Mouse (Mus musculus): ENCODE data around the gene Olfr483. TPM values are rescaled to one million over a fixed set of nuclear protein-coding genes. Genes with fewer than 3 reads are reported as not detected.

The Olfr483 gene
- polyA plus RNA-seq (2014; fragmentation: Nextera tagmentation; extraction: Ambion mirVana) = not detected in 2 replicates

DNA sequence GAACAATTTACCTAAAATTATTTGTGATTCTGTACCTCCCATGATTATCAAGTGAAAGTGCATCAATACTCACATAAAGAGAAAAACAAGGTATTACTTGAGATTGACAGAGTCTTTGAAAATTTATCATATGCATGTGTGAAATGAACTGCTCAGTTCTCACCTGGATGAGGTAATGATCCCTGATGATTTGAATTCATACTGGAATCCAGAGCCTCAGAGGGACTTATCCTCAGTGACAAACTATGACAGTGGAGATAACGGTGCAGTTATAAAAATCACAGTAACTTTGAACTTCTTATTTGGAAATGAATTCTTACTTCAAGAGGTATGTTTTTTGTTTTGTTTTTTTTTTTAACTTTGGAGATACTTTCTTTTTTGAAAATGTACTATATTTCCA lies at the start of gene Olfr483:
Gene Olfr483 (plus strand): TSS at position 301 of the 400 bp plus-strand sequence.
- no peak within 1 kb of the TSS for H3K4me2 ChIP-seq (ENCODE audit: low read depth, low read length)
- no peaks in the 10 kb centered on the region for H3K27me3 ChIP-seq (ENCODE audit: control insufficient read depth, insufficient read depth, low read length)
- 87% methylated on average over 1 of the region's 1 CpGs for WGBS
- ATAC-seq (ENCODE audit: low read depth) = no peak
- no peak within 1 kb of the TSS for H3K4me3 ChIP-seq (ENCODE audit: low read depth, low read length)
- H3K4me1 ChIP-seq (ENCODE audit: control insufficient read depth, insufficient read depth, low read length) = no peaks in the 10 kb centered on the region
- H3K27ac ChIP-seq (ENCODE audit: low read depth, low read length) = no peak within 1 kb of the TSS
- H3K36me3 ChIP-seq (ENCODE audit: control insufficient read depth, insufficient read depth, low read length) = no peaks in the 10 kb centered on the region
- no peaks in the 10 kb centered on the region for H3K9me3 ChIP-seq (ENCODE audit: control insufficient read depth, low read length)
- H3K9ac ChIP-seq (replicated peaks; ENCODE audit: low read depth, low read length) = no peak within 1 kb of the TSS

DNA sequence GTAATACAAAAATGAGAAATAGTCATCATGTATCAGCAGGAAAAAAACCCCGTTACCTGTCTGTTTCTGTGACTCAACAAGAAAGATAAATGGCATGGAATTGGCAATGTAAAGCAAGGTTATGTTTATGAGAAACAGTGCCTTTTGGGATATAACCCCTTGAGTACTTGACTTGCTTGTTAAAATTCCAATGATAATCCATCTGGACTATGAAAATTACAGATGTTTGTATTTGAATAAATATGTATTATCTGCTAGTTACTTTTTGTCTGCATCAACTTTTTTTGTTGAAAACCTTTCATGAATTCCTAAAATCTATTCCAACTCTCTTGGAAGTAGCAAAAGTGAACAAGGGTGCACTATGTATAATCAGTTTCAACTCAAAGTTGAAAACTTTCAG lies 33.4 kb upstream of the Olfr483 start, which contains the start of gene Olfr480:
Gene Olfr480 (minus strand): TSS at position 101 of the 400 bp plus-strand sequence.
- 92% methylated on average over 1 of the region's 1 CpGs for WGBS
- Histone ChIP-seq H3K9ac (replicated peaks; ENCODE audit: low read depth, low read length) (no peak within 1 kb of the TSS), H3K36me3 (ENCODE audit: control insufficient read depth, insufficient read depth, low read length) (no peaks in the 10 kb centered on the region), H3K9me3 (ENCODE audit: control insufficient read depth, low read length) (no peaks in the 10 kb centered on the region), H3K27ac (ENCODE audit: low read depth, low read length) (no peak within 1 kb of the TSS), H3K4me3 (ENCODE audit: low read depth, low read length) (no peak within 1 kb of the TSS), H3K27me3 (ENCODE audit: control insufficient read depth, insufficient read depth, low read length) (no peaks in the 10 kb centered on the region), H3K4me2 (ENCODE audit: low read depth, low read length) (no peak within 1 kb of the TSS), H3K4me1 (ENCODE audit: control insufficient read depth, insufficient read depth, low read length) (no peaks in the 10 kb centered on the region)
- ATAC-seq (ENCODE audit: low read depth) = no peak

- ATAC-seq (ENCODE audit: low read depth) = no peak
- no peaks in the 10 kb centered on the region for H3K27me3 ChIP-seq (ENCODE audit: control insufficient read depth, insufficient read depth, low read length)
- H3K9me3 ChIP-seq (ENCODE audit: control insufficient read depth, low read length) = no peaks in the 10 kb centered on the region
- H3K27ac ChIP-seq (ENCODE audit: low read depth, low read length) = no peak within 1 kb of the TSS
- H3K4me2 ChIP-seq (ENCODE audit: low read depth, low read length) = no peak within 1 kb of the TSS
- no peak within 1 kb of the TSS for H3K4me3 ChIP-seq (ENCODE audit: low read depth, low read length)
- no peak within 1 kb of the TSS for H3K9ac ChIP-seq (replicated peaks; ENCODE audit: low read depth, low read length)
- no peaks in the 10 kb centered on the region for H3K36me3 ChIP-seq (ENCODE audit: control insufficient read depth, insufficient read depth, low read length)
- no peaks in the 10 kb centered on the region for H3K4me1 ChIP-seq (ENCODE audit: control insufficient read depth, insufficient read depth, low read length)
These were observed 21.1 kb upstream of the Olfr483 start, which contains the start of gene Olfr481 for GRCm38 (mm10) chr7:108079555-108079954. Gene Olfr481 (plus strand): TSS chr7:108079855.

GRCm38 (mm10) chr7:108097486-108097885 lies 3.2 kb upstream of the Olfr483 start, which contains the start of gene Olfr482:
Gene Olfr482 (minus strand): TSS chr7:108097586.
- Histone ChIP-seq H3K9ac (replicated peaks; ENCODE audit: low read depth, low read length) (no peak within 1 kb of the TSS), H3K27me3 (ENCODE audit: control insufficient read depth, insufficient read depth, low read length) (no peaks in the 10 kb centered on the region), H3K27ac (ENCODE audit: low read depth, low read length) (no peak within 1 kb of the TSS), H3K36me3 (ENCODE audit: control insufficient read depth, insufficient read depth, low read length) (no peaks in the 10 kb centered on the region), H3K4me1 (ENCODE audit: control insufficient read depth, insufficient read depth, low read length) (no peaks in the 10 kb centered on the region), H3K4me3 (ENCODE audit: low read depth, low read length) (no peak within 1 kb of the TSS), H3K4me2 (ENCODE audit: low read depth, low read length) (no peak within 1 kb of the TSS), H3K9me3 (ENCODE audit: control insufficient read depth, low read length) (no peaks in the 10 kb centered on the region)
- WGBS = 73% methylated on average over 1 of the region's 1 CpGs
- no peak for ATAC-seq (ENCODE audit: low read depth)

- Histone ChIP-seq H3K4me2 (ENCODE audit: low read depth, low read length) (no peak overlapping the region), H3K4me1 (ENCODE audit: control insufficient read depth, insufficient read depth, low read length) (no peaks in the 10 kb centered on the region), H3K9ac (replicated peaks; ENCODE audit: low read depth, low read length) (no peak overlapping the region), H3K27me3 (ENCODE audit: control insufficient read depth, insufficient read depth, low read length) (no peaks in the 10 kb centered on the region), H3K27ac (ENCODE audit: low read depth, low read length) (no peak overlapping the region), H3K36me3 (ENCODE audit: control insufficient read depth, insufficient read depth, low read length) (no peaks in the 10 kb centered on the region), H3K4me3 (ENCODE audit: low read depth, low read length) (no peak overlapping the region), H3K9me3 (ENCODE audit: control insufficient read depth, low read length) (no peaks in the 10 kb centered on the region)
- ATAC-seq (ENCODE audit: low read depth) = no peak
- WGBS = 5% methylated on average over 1 of the region's 1 CpGs
These were observed 20.0 kb downstream of the Olfr483 start for GRCm38 (mm10) chr7:108120681-108121080.

GRCm38 (mm10) chr7:108121416-108121815 lies 20.8 kb downstream of the Olfr483 start:
- Histone ChIP-seq H3K4me2 (ENCODE audit: low read depth, low read length) (no peak overlapping the region), H3K9ac (replicated peaks; ENCODE audit: low read depth, low read length) (no peak overlapping the region), H3K27ac (ENCODE audit: low read depth, low read length) (no peak overlapping the region), H3K9me3 (ENCODE audit: control insufficient read depth, low read length) (no peaks in the 10 kb centered on the region), H3K4me1 (ENCODE audit: control insufficient read depth, insufficient read depth, low read length) (no peaks in the 10 kb centered on the region), H3K27me3 (ENCODE audit: control insufficient read depth, insufficient read depth, low read length) (no peaks in the 10 kb centered on the region), H3K4me3 (ENCODE audit: low read depth, low read length) (no peak overlapping the region), H3K36me3 (ENCODE audit: control insufficient read depth, insufficient read depth, low read length) (no peaks in the 10 kb centered on the region)
- no peak for ATAC-seq (ENCODE audit: low read depth)
- 67% methylated on average over 1 of the region's 1 CpGs for WGBS

DNA sequence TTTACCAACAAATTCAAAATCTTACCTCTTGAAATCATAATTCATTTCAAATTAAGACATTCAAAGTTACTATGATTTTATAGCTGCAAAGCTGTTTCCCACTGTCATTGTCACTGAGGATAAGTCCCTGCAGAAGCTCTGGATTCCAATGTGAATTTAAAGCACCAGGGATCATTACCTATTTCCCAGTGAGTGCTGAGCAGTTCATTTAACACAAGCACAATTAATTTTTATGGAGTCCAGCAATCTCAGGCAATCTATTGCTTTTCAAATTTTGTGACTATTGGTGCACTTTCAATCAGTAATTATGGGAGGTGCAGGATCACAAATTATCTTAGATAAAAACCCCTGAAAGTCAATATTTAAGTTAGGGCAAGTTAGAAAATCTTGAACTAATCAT lies 26.7 kb downstream of the Olfr483 start, which contains the start of gene Olfr484:
Gene Olfr484 (minus strand): TSS at position 101 of the 400 bp plus-strand sequence.
- H3K4me1 ChIP-seq (ENCODE audit: control insufficient read depth, insufficient read depth, low read length) = no peaks in the 10 kb centered on the region
- ATAC-seq (ENCODE audit: low read depth) = no peak
- H3K4me2 ChIP-seq (ENCODE audit: low read depth, low read length) = no peak within 1 kb of the TSS
- no peak within 1 kb of the TSS for H3K9ac ChIP-seq (replicated peaks; ENCODE audit: low read depth, low read length)
- no peaks in the 10 kb centered on the region for H3K9me3 ChIP-seq (ENCODE audit: control insufficient read depth, low read length)
- H3K27me3 ChIP-seq (ENCODE audit: control insufficient read depth, insufficient read depth, low read length) = no peaks in the 10 kb centered on the region
- H3K27ac ChIP-seq (ENCODE audit: low read depth, low read length) = no peak within 1 kb of the TSS
- H3K4me3 ChIP-seq (ENCODE audit: low read depth, low read length) = no peak within 1 kb of the TSS
- no peaks in the 10 kb centered on the region for H3K36me3 ChIP-seq (ENCODE audit: control insufficient read depth, insufficient read depth, low read length)

Other genes with a start within 250 kb of the Olfr483 start
- not detected in 2 replicates for gene Olfr472, start 202.9 kb upstream of the Olfr483 start, polyA plus RNA-seq (2014; fragmentation: Nextera tagmentation; extraction: Ambion mirVana)
- not detected in 2 replicates for gene Olfr473, start 170.4 kb upstream of the Olfr483 start, polyA plus RNA-seq (2014; fragmentation: Nextera tagmentation; extraction: Ambion mirVana)
- not detected in 2 replicates for gene Olfr474, start 146.2 kb upstream of the Olfr483 start, polyA plus RNA-seq (2014; fragmentation: Nextera tagmentation; extraction: Ambion mirVana)
- not detected in 2 replicates for gene Olfr476, start 136.0 kb upstream of the Olfr483 start, polyA plus RNA-seq (2014; fragmentation: Nextera tagmentation; extraction: Ambion mirVana)
- gene Olfr477, start 114.2 kb upstream of the Olfr483 start, polyA plus RNA-seq (2014; fragmentation: Nextera tagmentation; extraction: Ambion mirVana) = not detected in 2 replicates
- not detected in 2 replicates for gene Olfr478, start 66.9 kb upstream of the Olfr483 start, polyA plus RNA-seq (2014; fragmentation: Nextera tagmentation; extraction: Ambion mirVana)
- gene Olfr479, start 50.2 kb upstream of the Olfr483 start, polyA plus RNA-seq (2014; fragmentation: Nextera tagmentation; extraction: Ambion mirVana) = not detected in 2 replicates
- gene Olfr480, start 33.5 kb upstream of the Olfr483 start, polyA plus RNA-seq (2014; fragmentation: Nextera tagmentation; extraction: Ambion mirVana) = not detected in 2 replicates
- not detected in 2 replicates for gene Olfr481, start 21.0 kb upstream of the Olfr483 start, polyA plus RNA-seq (2014; fragmentation: Nextera tagmentation; extraction: Ambion mirVana)
- gene Olfr482, start 3.3 kb upstream of the Olfr483 start, polyA plus RNA-seq (2014; fragmentation: Nextera tagmentation; extraction: Ambion mirVana) = not detected in 2 replicates
- gene Olfr484, start 26.6 kb downstream of the Olfr483 start, polyA plus RNA-seq (2014; fragmentation: Nextera tagmentation; extraction: Ambion mirVana) = not detected in 2 replicates
- not detected in 2 replicates for gene Olfr485, start 59.0 kb downstream of the Olfr483 start, polyA plus RNA-seq (2014; fragmentation: Nextera tagmentation; extraction: Ambion mirVana)
- not detected in 2 replicates for gene Olfr486, start 71.9 kb downstream of the Olfr483 start, polyA plus RNA-seq (2014; fragmentation: Nextera tagmentation; extraction: Ambion mirVana)
- gene Olfr487, start 113.8 kb downstream of the Olfr483 start, polyA plus RNA-seq (2014; fragmentation: Nextera tagmentation; extraction: Ambion mirVana) = not detected in 2 replicates
- gene Olfr488, start 157.5 kb downstream of the Olfr483 start, polyA plus RNA-seq (2014; fragmentation: Nextera tagmentation; extraction: Ambion mirVana) = not detected in 2 replicates
- not detected in 2 replicates for gene Olfr490, start 188.1 kb downstream of the Olfr483 start, polyA plus RNA-seq (2014; fragmentation: Nextera tagmentation; extraction: Ambion mirVana)
- not detected in 2 replicates for gene Olfr491, start 212.6 kb downstream of the Olfr483 start, polyA plus RNA-seq (2014; fragmentation: Nextera tagmentation; extraction: Ambion mirVana)
- gene Olfr492, start 222.8 kb downstream of the Olfr483 start, polyA plus RNA-seq (2014; fragmentation: Nextera tagmentation; extraction: Ambion mirVana) = not detected in 2 replicates
- gene Olfr493, start 246.1 kb downstream of the Olfr483 start, polyA plus RNA-seq (2014; fragmentation: Nextera tagmentation; extraction: Ambion mirVana) = not detected in 2 replicates

Measured in neural tube, embryonic 14.5 days (tissue).